Mouse (Mus musculus): Measurements from ENCODE around the gene Sesn2. TPM values are rescaled to one million over a fixed set of nuclear protein-coding genes. Genes with fewer than 3 reads are reported as not detected.
A peak's percentile ranks its signal among the peaks of the same experiment; 100 is the strongest.

Gene Sesn2
- polyA plus RNA-seq, 1 experiment from 2014 or later = 10.5 TPM

GRCm38 (mm10) chr4:132477833-132478232 lies 32.5 kb downstream of the Sesn2 start:
- H3K4me2 ChIP-seq = no peak overlapping the region
- WGBS = 89% methylated on average over 8 of the region's 8 CpGs
- no peaks in the 10 kb centered on the region for H3K36me3 ChIP-seq (ENCODE audit: control insufficient read depth, insufficient read depth, low read length)
- no peak overlapping the region for H3K4me3 ChIP-seq (ENCODE audit: low read depth, low read length)
- no peaks in the 10 kb centered on the region for H3K9me3 ChIP-seq (ENCODE audit: control insufficient read depth, low read length)
- no peaks in the 10 kb centered on the region for H3K27me3 ChIP-seq (replicated peaks; ENCODE audit: control insufficient read depth, insufficient read depth, low read length)
- H3K27ac ChIP-seq (ENCODE audit: low read depth, low read length) = no peak overlapping the region
- no peak for ATAC-seq (replicated peaks; ENCODE audit: low FRiP score)
- H3K9ac ChIP-seq (ENCODE audit: low read depth, low read length) = no peak overlapping the region
- no peak for DNase-seq (ENCODE audit: low spot score)
- no peaks in the 10 kb centered on the region for H3K4me1 ChIP-seq (replicated peaks; ENCODE audit: control insufficient read depth, insufficient read depth, low read length)

DNA sequence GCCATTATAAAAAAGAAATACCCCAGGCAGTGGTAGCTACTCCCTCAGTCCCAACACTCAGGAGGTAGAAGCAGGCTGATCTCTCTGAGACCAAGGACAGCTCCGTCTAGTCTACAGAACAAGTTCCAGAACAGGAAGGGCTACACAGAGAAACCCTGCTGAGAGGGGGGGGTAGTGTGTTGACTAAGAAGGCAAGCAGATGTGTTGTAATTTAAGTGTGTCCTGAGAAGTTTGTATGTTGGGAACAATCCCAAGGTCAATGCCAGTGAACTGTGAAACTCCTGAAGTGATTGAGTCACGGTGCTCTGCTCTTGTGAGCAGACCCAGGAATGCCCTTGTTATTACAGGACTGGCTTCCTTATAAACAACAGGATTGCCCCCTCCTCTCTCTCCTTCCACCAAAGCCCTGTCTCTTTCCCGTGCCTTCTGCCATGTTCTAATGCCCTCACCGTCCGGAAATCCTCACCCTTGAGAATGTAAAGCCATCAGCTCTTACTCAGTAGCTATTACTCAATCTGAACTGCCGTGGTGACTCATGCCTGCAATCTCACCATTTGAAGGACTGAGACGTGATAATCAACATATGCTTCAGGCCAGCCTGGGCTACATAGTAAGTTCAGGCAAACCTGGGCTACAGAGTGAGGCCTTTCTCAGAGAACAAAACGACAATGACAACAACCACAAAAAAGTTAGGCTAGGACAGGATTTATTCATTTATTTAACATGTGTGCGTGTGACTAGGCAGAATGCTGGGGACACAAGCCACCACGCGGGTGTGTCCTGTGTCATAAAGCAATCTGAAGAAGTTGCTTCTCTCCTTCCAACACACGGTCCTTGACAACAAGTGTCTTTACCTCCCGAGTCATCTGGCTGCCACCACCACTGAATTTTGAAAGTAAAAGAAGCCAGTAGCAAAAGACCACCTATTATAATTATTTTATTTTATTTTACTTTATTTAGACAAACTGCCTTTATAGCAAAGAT lies 34.1 kb downstream of the Sesn2 start:
- H3K4me2 ChIP-seq = no peak overlapping the region
- no peak for ATAC-seq (replicated peaks; ENCODE audit: low FRiP score)
- no peak overlapping the region for H3K27ac ChIP-seq (ENCODE audit: low read depth, low read length)
- no peak overlapping the region for H3K4me3 ChIP-seq (ENCODE audit: low read depth, low read length)
- no peak for DNase-seq (ENCODE audit: low spot score)
- H3K36me3 ChIP-seq (ENCODE audit: control insufficient read depth, insufficient read depth, low read length) = no peaks in the 10 kb centered on the region
- no peaks in the 10 kb centered on the region for H3K4me1 ChIP-seq (replicated peaks; ENCODE audit: control insufficient read depth, insufficient read depth, low read length)
- H3K9me3 ChIP-seq (ENCODE audit: control insufficient read depth, low read length) = no peaks in the 10 kb centered on the region
- 68% methylated on average over 13 of the region's 13 CpGs for WGBS
- no peak overlapping the region for H3K9ac ChIP-seq (ENCODE audit: low read depth, low read length)
- no peaks in the 10 kb centered on the region for H3K27me3 ChIP-seq (replicated peaks; ENCODE audit: control insufficient read depth, insufficient read depth, low read length)

GRCm38 (mm10) chr4:132474631-132475030 lies 35.7 kb downstream of the Sesn2 start:
- no peaks in the 10 kb centered on the region for H3K9me3 ChIP-seq (ENCODE audit: control insufficient read depth, low read length)
- H3K9ac ChIP-seq (ENCODE audit: low read depth, low read length) = no peak overlapping the region
- H3K36me3 ChIP-seq (ENCODE audit: control insufficient read depth, insufficient read depth, low read length) = no peaks in the 10 kb centered on the region
- no peak overlapping the region for H3K4me2 ChIP-seq
- no peaks in the 10 kb centered on the region for H3K27me3 ChIP-seq (replicated peaks; ENCODE audit: control insufficient read depth, insufficient read depth, low read length)
- DNase-seq (ENCODE audit: low spot score) = no peak
- peaks cover 7% of the 10 kb centered on the region; the same call in 1 of the 2 replicates for H3K4me1 ChIP-seq (replicated peaks; ENCODE audit: control insufficient read depth, insufficient read depth, low read length)
- ATAC-seq (replicated peaks; ENCODE audit: low FRiP score) = no peak
- no peak overlapping the region for H3K27ac ChIP-seq (ENCODE audit: low read depth, low read length)
- no peak overlapping the region for H3K4me3 ChIP-seq (ENCODE audit: low read depth, low read length)
- WGBS = 75% methylated on average over 4 of the region's 4 CpGs

GRCm38 (mm10) chr4:132473411-132473810 lies 36.9 kb downstream of the Sesn2 start:
- no peaks in the 10 kb centered on the region for H3K36me3 ChIP-seq (ENCODE audit: control insufficient read depth, insufficient read depth, low read length)
- H3K4me3 ChIP-seq (ENCODE audit: low read depth, low read length) = no peak overlapping the region
- peaks cover 10% of the 10 kb centered on the region; the same call in 1 of the 2 replicates for H3K4me1 ChIP-seq (replicated peaks; ENCODE audit: control insufficient read depth, insufficient read depth, low read length)
- WGBS = 61% methylated on average over 9 of the region's 9 CpGs
- H3K9ac ChIP-seq (ENCODE audit: low read depth, low read length) = no peak overlapping the region
- DNase-seq (ENCODE audit: low spot score) = no peak
- no peaks in the 10 kb centered on the region for H3K9me3 ChIP-seq (ENCODE audit: control insufficient read depth, low read length)
- no peak for ATAC-seq (replicated peaks; ENCODE audit: low FRiP score)
- peak overlapping the region; percentile 32 for H3K4me2 ChIP-seq
- H3K27ac ChIP-seq (ENCODE audit: low read depth, low read length) = no peak overlapping the region
- H3K27me3 ChIP-seq (replicated peaks; ENCODE audit: control insufficient read depth, insufficient read depth, low read length) = no peaks in the 10 kb centered on the region

GRCm38 (mm10) chr4:132469873-132470272 lies 40.4 kb downstream of the Sesn2 start:
- no peak for DNase-seq (ENCODE audit: low spot score)
- peaks cover 10% of the 10 kb centered on the region; the same call in 1 of the 2 replicates for H3K4me1 ChIP-seq (replicated peaks; ENCODE audit: control insufficient read depth, insufficient read depth, low read length)
- 13% methylated on average over 3 of the region's 3 CpGs for WGBS
- no peak for ATAC-seq (replicated peaks; ENCODE audit: low FRiP score)
- no peaks in the 10 kb centered on the region for H3K9me3 ChIP-seq (ENCODE audit: control insufficient read depth, low read length)
- no peaks in the 10 kb centered on the region for H3K27me3 ChIP-seq (replicated peaks; ENCODE audit: control insufficient read depth, insufficient read depth, low read length)
- H3K9ac ChIP-seq (ENCODE audit: low read depth, low read length) = no peak overlapping the region
- H3K4me3 ChIP-seq (ENCODE audit: low read depth, low read length) = no peak overlapping the region
- H3K36me3 ChIP-seq (ENCODE audit: control insufficient read depth, insufficient read depth, low read length) = no peaks in the 10 kb centered on the region
- peak overlapping the region; percentile 50; the same call in 1 of the 2 replicates for H3K27ac ChIP-seq (ENCODE audit: low read depth, low read length)
- peak overlapping the region; percentile 20 for H3K4me2 ChIP-seq

GRCm38 (mm10) chr4:132464255-132464613 lies 46.1 kb downstream of the Sesn2 start:
- peaks cover 19% of the 10 kb centered on the region for H3K36me3 ChIP-seq (ENCODE audit: control insufficient read depth, insufficient read depth, low read length)
- ATAC-seq (replicated peaks; ENCODE audit: low FRiP score) = no peak; the same call in 1 of the 2 replicates
- H3K9me3 ChIP-seq (ENCODE audit: control insufficient read depth, low read length) = no peaks in the 10 kb centered on the region
- H3K27ac ChIP-seq (ENCODE audit: low read depth, low read length) = peak overlapping the region; percentile 60
- DNase-seq (ENCODE audit: low spot score) = no peak
- H3K4me2 ChIP-seq = peak overlapping the region; percentile 87
- peak overlapping the region; percentile 89 for H3K4me3 ChIP-seq (ENCODE audit: low read depth, low read length)
- peaks cover 19% of the 10 kb centered on the region for H3K4me1 ChIP-seq (replicated peaks; ENCODE audit: control insufficient read depth, insufficient read depth, low read length)
- peak overlapping the region; percentile 89 for H3K9ac ChIP-seq (ENCODE audit: low read depth, low read length)
- 1% methylated on average over 5 of the region's 5 CpGs for WGBS
- H3K27me3 ChIP-seq (replicated peaks; ENCODE audit: control insufficient read depth, insufficient read depth, low read length) = no peaks in the 10 kb centered on the region

DNA sequence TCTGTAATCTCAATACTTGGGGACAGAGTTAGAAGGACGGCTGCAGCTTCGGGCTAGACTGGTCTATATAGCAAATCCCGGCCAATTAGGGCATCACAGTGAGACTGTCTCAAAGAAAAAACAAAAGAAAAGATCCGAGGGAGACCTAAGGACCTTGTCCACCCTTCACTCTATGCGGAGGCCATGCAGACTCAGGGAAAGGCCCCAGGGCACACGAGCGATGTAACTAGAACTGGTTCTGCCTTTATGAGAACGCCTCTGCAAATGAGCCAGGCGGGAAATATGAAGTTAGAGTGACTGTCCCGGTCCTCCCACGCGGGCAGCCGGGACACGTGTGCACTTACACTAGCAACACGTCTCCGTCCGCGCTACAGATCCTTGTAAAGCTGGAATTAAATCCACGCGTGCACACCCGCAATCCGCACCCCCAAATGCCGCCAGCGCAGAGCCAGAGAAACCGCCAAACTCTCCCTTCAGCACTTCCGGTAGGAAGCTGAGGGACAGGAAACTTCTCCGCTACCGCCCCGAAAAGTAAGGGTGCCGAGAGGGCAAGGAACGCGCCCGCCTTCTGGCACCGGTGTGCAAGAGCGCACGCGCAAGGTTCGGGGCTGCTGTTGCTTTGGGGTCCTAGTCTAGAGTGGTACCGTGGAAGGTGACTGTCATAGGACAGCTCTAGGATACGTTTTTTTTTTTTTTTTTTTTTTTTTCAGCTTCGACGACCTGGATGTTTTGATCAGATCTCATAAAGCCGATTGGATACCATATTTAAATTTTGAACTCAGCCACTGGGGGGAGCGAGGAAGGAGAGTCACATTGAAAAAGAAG lies 46.7 kb downstream of the Sesn2 start, which contains the start of gene Med18:
TSS of gene Med18 (minus strand) at position 492 of the 825 bp plus-strand sequence.
- WGBS = under 1% methylated on average over 44 of the region's 44 CpGs
- peaks cover 21% of the 10 kb centered on the region for H3K36me3 ChIP-seq (ENCODE audit: control insufficient read depth, insufficient read depth, low read length)
- peak within 1 kb of the TSS; percentile 87 for H3K4me2 ChIP-seq
- H3K4me1 ChIP-seq (replicated peaks; ENCODE audit: control insufficient read depth, insufficient read depth, low read length) = peaks cover 19% of the 10 kb centered on the region
- DNase-seq (ENCODE audit: low spot score) = peak; percentile 94
- ATAC-seq (replicated peaks; ENCODE audit: low FRiP score) = peak; percentile 86
- no peaks in the 10 kb centered on the region for H3K27me3 ChIP-seq (replicated peaks; ENCODE audit: control insufficient read depth, insufficient read depth, low read length)
- peak within 1 kb of the TSS; percentile 89 for H3K9ac ChIP-seq (ENCODE audit: low read depth, low read length)
- H3K4me3 ChIP-seq (ENCODE audit: low read depth, low read length) = peak within 1 kb of the TSS; percentile 89
- H3K9me3 ChIP-seq (ENCODE audit: control insufficient read depth, low read length) = no peaks in the 10 kb centered on the region
- H3K27ac ChIP-seq (ENCODE audit: low read depth, low read length) = peak within 1 kb of the TSS; percentile 60

DNA sequence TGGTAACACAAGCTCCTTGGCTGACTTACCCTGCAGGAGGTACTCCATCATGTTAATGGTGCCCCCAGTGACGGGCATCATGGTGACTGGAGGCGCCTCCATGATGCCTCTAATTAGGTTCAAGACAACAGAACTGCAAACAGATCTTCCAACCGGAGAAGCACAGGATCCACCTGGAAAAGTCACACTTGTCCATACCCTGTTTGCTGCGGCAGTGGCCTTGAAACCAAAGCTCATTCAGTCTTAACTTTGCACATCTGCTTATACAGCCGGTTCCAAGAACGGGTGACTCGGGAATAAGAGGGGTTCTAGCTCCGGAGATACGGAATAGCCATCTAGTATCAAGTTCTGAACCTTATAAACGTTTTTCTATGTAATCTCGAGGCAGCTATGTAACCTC lies 47.5 kb downstream of the Sesn2 start:
- peaks cover 19% of the 10 kb centered on the region for H3K4me1 ChIP-seq (replicated peaks; ENCODE audit: control insufficient read depth, insufficient read depth, low read length)
- H3K4me3 ChIP-seq (ENCODE audit: low read depth, low read length) = peak overlapping the region; percentile 89
- H3K36me3 ChIP-seq (ENCODE audit: control insufficient read depth, insufficient read depth, low read length) = peaks cover 27% of the 10 kb centered on the region
- peak overlapping the region; percentile 60; the same call in 1 of the 2 replicates for H3K27ac ChIP-seq (ENCODE audit: low read depth, low read length)
- H3K27me3 ChIP-seq (replicated peaks; ENCODE audit: control insufficient read depth, insufficient read depth, low read length) = no peaks in the 10 kb centered on the region
- 8% methylated on average over 11 of the region's 11 CpGs for WGBS
- H3K9me3 ChIP-seq (ENCODE audit: control insufficient read depth, low read length) = no peaks in the 10 kb centered on the region
- no peak for ATAC-seq (replicated peaks; ENCODE audit: low FRiP score)
- DNase-seq (ENCODE audit: low spot score) = no peak
- peak overlapping the region; percentile 87 for H3K4me2 ChIP-seq
- H3K9ac ChIP-seq (ENCODE audit: low read depth, low read length) = peak overlapping the region; percentile 89
